Mouse (Mus musculus) neural tube, postnatal 0 days (tissue): ENCODE measurements around the gene Ttc1. TPM values are rescaled to one million over a fixed set of nuclear protein-coding genes. Genes with fewer than 3 reads are reported as not detected.

Experiments used
- polyA plus RNA-seq: library from polyadenylated mRNA; unstranded; fragments of >200 nt; fragmentation: Nextera tagmentation; extraction: Ambion mirVana; gene quantifications from 2 replicates; pipeline ENCODE4 v1.2.1, GENCODE M21; 2015

Gene Ttc1
- 75.6 and 81.4 TPM in 2 replicates for polyA plus RNA-seq

DNA sequence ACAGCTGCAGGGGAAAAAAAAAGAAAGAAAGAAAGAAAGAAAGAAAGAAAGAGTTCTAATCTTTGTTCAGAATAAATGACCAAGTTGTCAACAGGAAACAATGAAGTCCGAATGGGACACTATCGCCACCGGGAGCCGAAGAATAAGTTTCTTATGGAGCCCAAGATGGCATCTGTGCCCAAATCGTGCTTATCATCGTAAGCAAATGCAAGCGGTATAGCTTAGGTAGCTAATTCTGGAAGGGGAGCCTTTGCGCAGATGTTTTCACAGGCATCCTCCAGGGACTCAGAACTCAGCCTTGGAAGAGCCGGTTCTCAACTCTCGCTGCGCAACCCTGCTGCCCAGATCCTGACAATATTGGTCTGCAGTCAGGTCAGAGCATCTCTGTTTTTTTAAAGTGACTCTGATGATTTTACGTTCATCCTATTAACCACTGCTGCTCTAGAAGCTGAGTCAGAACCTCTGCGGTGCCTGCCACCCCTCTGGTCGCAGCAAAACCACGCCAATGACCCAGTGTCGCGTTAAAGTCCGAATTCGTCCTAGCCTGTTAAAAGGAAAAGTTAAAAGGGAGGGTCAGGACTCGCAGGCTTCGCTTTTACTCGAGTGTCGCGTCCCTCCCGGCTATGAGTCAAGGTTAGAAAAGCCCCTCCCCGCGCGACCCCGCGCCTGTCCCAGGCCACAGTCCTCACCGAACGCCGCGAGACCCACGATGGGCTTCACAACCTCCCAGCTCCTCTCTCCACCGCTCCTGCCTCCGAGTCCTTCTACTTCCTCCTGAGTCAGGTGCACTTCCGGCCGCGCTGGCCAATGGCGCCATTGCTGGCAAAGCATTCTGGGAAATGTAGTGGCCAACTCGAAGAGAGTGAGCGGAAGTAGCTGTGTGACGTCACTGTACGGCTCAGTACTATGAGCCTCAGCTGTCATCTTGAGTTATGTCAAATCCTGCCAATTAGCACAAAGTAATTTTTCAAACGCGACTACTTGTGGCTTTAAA, at the start of gene Ttc1:
Gene Ttc1, minus strand, starts transcription at position 776 of the 994 bp plus-strand sequence.

GRCm38 (mm10) chr11:43681472-43682414, 66.1 kb downstream of the Ttc1 start, which contains the start of gene Pwwp2a:
Gene Pwwp2a, plus strand, starts transcription at chr11:43681998.

Other genes with a start within 250 kb of the Ttc1 start
- gene Ccnjl, start 219.2 kb downstream of the Ttc1 start, polyA plus RNA-seq = 3.7 and 4.1 TPM in 2 replicates
- 1.8 and 2.3 TPM in 2 replicates for gene 4933415A04Rik, start 161.0 kb downstream of the Ttc1 start, polyA plus RNA-seq
- not detected in 2 replicates for gene Fabp6, start 146.5 kb downstream of the Ttc1 start, polyA plus RNA-seq
- 25.5 and 27.1 TPM in 2 replicates for gene Pwwp2a, start 66.0 kb downstream of the Ttc1 start, polyA plus RNA-seq
- 25.7 and 28.7 TPM in 2 replicates for gene Adra1b, start 153.2 kb upstream of the Ttc1 start, polyA plus RNA-seq